Mouse (Mus musculus) G1E (cell line): ENCODE data around the gene 4931423N10Rik. TPM values are rescaled to one million over a fixed set of nuclear protein-coding genes. Genes with fewer than 3 reads are reported as not detected.

ENCODE experiments used
- ATAC-seq: 2 replicates; pipeline ENCODE4 v1.8.0; 2016; ENCODE audit warnings: mild to moderate bottlenecking; ENCODE audit not compliant: insufficient number of reproducible peaks, poor library complexity, low FRiP score, severe bottlenecking; ENCODE audit errors: extremely low read depth
- DNase-seq: peaks from one replicate; pipeline ENCODE4 v3.0.0; 2012; ENCODE audit warnings: low spot score
- H3K27me3 ChIP-seq: 2 replicates; pipeline ENCODE4 v1.6.1; 2012; ENCODE audit warnings: mild to moderate bottlenecking, low read length, inconsistent platforms; ENCODE audit not compliant: insufficient read depth
- H3K36me3 ChIP-seq: replicated peaks from 2 replicates; pipeline ENCODE3; 2012; ENCODE audit warnings: mild to moderate bottlenecking, inconsistent platforms
- H3K4me1 ChIP-seq: 2 replicates; pipeline ENCODE4 v1.6.1; 2012; ENCODE audit warnings: low read depth, low read length, inconsistent platforms, mixed read lengths; ENCODE audit not compliant: insufficient read depth
- H3K4me3 ChIP-seq: 2 replicates; pipeline ENCODE4 v1.5.1; 2012; ENCODE audit warnings: low read depth, mild to moderate bottlenecking, inconsistent platforms, low read length, moderate library complexity, mixed read lengths
- H3K9me3 ChIP-seq: replicated peaks from 2 replicates; pipeline ENCODE4 v1.6.1; 2012; ENCODE audit warnings: inconsistent platforms
- CTCF ChIP-seq: IDR thresholded peaks from 2 replicates; pipeline ENCODE4 v1.5.1; 2012; ENCODE audit warnings: low read depth, low read length, inconsistent platforms, mixed read lengths
- GATA1 ChIP-seq: IDR thresholded peaks from 2 replicates; pipeline ENCODE4 v1.6.1; 2012; ENCODE audit warnings: borderline replicate concordance, low read length, inconsistent platforms, mixed read lengths
- GATA2 ChIP-seq: IDR thresholded peaks from 2 replicates; pipeline ENCODE4 v1.6.1; 2012; ENCODE audit warnings: low read depth, low read length, inconsistent platforms, borderline replicate concordance
- POLR2AphosphoS5 ChIP-seq: IDR thresholded peaks from 2 replicates; pipeline ENCODE4 v1.6.1; 2012; ENCODE audit warnings: low read depth, low read length, inconsistent platforms; ENCODE audit not compliant: insufficient replicate concordance
- TAL1 ChIP-seq: conservative IDR thresholded peaks from 2 replicates; pipeline ENCODE4 v1.6.1; 2012; ENCODE audit warnings: low read depth, low read length, inconsistent platforms, mixed read lengths
- polyA plus RNA-seq: library from polyadenylated mRNA; stranded (reverse); fragments of >175 nt; gene quantifications from 2 replicates; pipeline ENCODE4 v1.2.3, GENCODE M21; 2012
- total RNA-seq, 2 experiments: library from RNA; stranded (forward) in 1 of 2; stranded (reverse) in 1 of 2; fragments of 200-1000 nt in 1 of 2; fragments of >200 nt in 1 of 2; fragmentation: Nextera tagmentation in 1 of 2; gene quantifications; 2 replicates each; pipeline ENCODE4 v1.2.3; 2014 to 2017

Gene 4931423N10Rik
- total RNA-seq (2014; fragmentation: Nextera tagmentation) (not detected in 2 replicates), total RNA-seq (2017) (0.16 and 0.29 TPM in 2 replicates), polyA plus RNA-seq (not detected in 2 replicates)

DNA sequence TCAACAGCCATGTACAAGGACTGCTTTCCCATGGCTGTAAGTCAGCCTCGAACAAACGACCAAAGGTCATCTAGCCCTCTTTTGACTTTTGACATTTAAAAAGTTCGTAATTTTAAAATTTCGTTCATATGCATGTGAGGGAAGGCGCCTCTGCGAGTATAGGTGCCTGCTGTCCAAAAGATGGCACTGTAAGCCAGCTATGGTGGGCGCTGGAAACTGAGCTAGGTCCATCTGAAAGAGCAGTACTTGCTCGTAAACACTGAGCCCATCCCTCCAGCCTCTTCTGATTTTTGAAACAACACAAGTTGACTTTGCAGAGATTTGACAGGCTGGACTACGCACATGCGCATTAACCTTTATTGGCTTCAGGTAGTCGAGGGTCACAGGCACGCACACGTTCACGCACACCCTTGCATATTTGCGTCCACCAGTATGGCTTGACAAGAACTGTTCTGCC, at the start of gene 4931423N10Rik:
4931423N10Rik (plus strand) TSS at position 407 of the 457 bp plus-strand sequence.
- no peaks in the 10 kb centered on the region for H3K4me1 ChIP-seq
- DNase-seq (no peak), ATAC-seq (no peak)
- H3K4me3 ChIP-seq: no peak within 1 kb of the TSS
- TF ChIP-seq GATA2: no peak
- TF ChIP-seq TAL1: no peak
- no peak for TF ChIP-seq POLR2AphosphoS5
- TF ChIP-seq CTCF: no peak
- peaks cover 9% of the 10 kb centered on the region for H3K27me3 ChIP-seq
- no peaks in the 10 kb centered on the region for H3K9me3 ChIP-seq
- H3K36me3 ChIP-seq: no peaks in the 10 kb centered on the region

DNA sequence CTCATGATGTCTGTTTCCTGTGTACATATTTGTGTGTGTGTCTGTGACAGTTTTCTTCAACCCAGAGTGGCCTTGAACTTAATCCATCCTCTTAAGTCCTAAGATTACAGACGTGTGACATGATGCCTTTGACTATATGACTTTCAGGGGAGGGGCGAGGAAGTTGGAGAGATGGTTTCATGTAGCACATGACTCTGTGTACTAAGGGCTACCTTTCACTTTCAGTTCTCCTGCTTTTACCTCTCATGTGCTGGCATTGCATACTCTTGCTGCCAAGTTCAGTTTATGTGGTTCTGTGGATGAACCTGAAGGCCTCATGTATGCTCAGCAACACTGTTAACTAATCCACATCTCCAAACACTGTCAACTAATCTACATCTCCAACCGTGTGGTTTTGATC, 35.0 kb upstream of the 4931423N10Rik start:
- DNase-seq: no peak
- TF ChIP-seq CTCF (no peak), GATA2 (no peak), TAL1 (no peak), GATA1 (no peak), POLR2AphosphoS5 (no peak)
- Histone ChIP-seq H3K9me3 (no peaks in the 10 kb centered on the region), H3K36me3 (peaks cover 80% of the 10 kb centered on the region), H3K27me3 (no peaks in the 10 kb centered on the region), H3K4me1 (no peaks in the 10 kb centered on the region), H3K4me3 (no peak overlapping the region)
- no peak for ATAC-seq

DNA sequence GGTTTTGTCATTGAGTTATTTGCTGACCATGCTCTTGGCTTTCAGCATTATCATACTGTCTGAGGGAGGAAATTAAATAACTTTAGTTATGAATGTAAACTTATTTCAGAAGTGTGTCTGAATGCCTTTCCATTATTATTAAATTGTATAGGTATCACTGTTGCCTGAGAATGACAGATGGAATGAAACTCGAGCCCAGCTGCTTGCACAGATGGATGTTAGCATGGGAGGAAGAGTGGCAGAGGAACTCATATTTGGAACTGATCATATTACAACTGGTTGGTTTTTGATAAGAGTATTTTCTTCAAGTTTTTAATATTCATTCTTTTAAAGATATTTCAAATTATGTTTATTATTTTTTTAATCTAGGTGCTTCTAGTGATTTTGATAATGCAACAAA, 12.9 kb upstream of the 4931423N10Rik start:
- Histone ChIP-seq H3K36me3 (peaks cover 65% of the 10 kb centered on the region), H3K27me3 (no peaks in the 10 kb centered on the region)

DNA sequence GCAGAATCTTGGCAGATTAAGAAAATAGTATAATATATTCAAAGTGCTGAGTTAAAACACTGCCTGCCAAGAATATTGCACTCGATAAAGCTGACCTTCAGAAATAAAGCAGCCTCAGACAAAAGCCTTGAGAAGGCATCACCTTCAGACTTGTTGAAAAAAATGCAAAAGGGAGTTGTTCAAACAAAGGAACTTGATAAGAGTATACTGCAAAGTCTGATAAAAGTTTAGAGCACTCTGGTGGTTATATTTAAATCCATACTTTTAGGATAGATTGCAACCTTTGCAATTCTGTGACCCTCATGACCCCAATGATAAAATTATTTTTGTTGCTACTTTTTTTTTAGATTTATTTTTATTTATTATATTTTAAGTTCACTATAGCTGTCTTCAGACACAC, 6.2 kb upstream of the 4931423N10Rik start:
- no peak overlapping the region for H3K4me3 ChIP-seq
- no peaks in the 10 kb centered on the region for H3K9me3 ChIP-seq
- ATAC-seq (no peak), DNase-seq (no peak)
- H3K36me3 ChIP-seq: peaks cover 33% of the 10 kb centered on the region
- no peaks in the 10 kb centered on the region; the same call in 1 of the 2 replicates for H3K4me1 ChIP-seq
- TF ChIP-seq CTCF (no peak), GATA1 (no peak), POLR2AphosphoS5 (no peak), TAL1 (no peak)
- H3K27me3 ChIP-seq: no peaks in the 10 kb centered on the region

More for the DNA sequence above, 12.9 kb upstream of the 4931423N10Rik start:
- Histone ChIP-seq H3K4me3 (no peak overlapping the region), H3K9me3 (no peaks in the 10 kb centered on the region), H3K4me1 (no peaks in the 10 kb centered on the region)
- ATAC-seq (no peak), DNase-seq (no peak)
- TF ChIP-seq TAL1 (no peak), GATA1 (no peak), POLR2AphosphoS5 (no peak), CTCF (no peak), GATA2 (no peak)

DNA sequence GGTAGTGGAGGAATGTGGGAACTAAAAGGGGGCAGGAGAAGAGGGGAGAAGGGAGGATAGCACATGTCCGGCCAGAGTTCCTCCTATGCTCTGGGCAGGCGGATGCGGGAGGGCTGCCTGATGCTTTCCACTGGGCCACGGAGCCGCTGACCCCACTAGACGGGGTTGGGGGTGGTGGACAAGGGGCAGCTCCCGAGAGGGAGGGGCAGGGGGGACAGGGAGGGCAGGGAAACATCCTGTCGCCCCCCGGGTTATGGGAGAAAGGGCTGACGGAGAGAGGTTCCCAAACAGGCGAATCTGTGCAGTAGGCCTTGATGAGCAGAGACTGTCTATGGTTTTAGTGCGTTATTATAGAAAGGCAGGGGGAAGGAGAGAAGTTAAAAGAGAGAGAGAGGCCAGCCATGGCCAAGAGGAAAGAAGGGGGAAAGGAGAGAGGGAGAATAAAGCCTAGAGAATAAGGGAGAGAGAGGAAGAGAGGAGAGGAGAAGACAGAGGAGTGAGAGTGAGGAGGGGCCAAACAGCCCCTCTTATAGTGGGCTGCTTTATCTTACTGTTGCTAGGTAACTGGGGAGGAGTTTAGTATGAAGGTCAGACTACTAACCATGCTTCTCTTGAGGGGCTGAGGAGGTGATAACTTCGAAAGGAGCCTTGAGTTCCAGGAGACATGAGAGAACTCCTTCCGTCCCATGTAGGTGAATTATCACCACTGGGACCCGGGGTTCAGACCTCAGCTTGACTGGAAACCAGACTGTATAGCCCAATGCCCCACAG, 4.2 kb upstream of the 4931423N10Rik start:
- DNase-seq (no peak), ATAC-seq (no peak)
- no peak for TF ChIP-seq GATA2
- no peak for TF ChIP-seq POLR2AphosphoS5
- TF ChIP-seq TAL1: no peak
- no peak for TF ChIP-seq GATA1
- no peak for TF ChIP-seq CTCF
- Histone ChIP-seq H3K4me1 (no peaks in the 10 kb centered on the region; the same call in 1 of the 2 replicates), H3K27me3 (peaks cover 4% of the 10 kb centered on the region), H3K4me3 (no peak overlapping the region), H3K36me3 (peaks cover 26% of the 10 kb centered on the region), H3K9me3 (no peaks in the 10 kb centered on the region)

DNA sequence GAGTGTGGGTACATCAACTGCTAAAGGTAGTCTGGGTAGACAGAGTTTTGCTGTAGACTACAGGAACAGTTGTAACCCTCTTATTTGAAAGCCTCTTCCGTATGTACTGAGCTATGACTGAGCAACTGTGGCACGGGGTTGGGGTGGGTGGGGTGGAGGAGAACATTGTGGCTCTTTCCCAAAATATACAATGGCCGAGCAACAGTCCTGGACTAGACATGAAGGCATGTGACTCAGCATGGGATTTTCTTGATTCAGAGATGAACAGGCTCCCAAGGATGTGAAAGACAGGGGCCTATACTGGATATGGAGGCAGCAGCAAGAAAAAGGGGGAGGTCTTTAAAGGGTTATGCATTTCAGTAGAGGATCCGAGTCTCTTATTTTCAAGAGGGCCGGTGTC, 6.4 kb downstream of the 4931423N10Rik start:
- no peaks in the 10 kb centered on the region for H3K4me1 ChIP-seq
- no peaks in the 10 kb centered on the region for H3K9me3 ChIP-seq
- DNase-seq: no peak
- H3K27me3 ChIP-seq: peaks cover 14% of the 10 kb centered on the region; the same call in 1 of the 2 replicates
- no peak overlapping the region for H3K4me3 ChIP-seq
- no peaks in the 10 kb centered on the region for H3K36me3 ChIP-seq
- TF ChIP-seq POLR2AphosphoS5 (no peak), TAL1 (no peak), GATA1 (no peak), CTCF (no peak), GATA2 (no peak)
- ATAC-seq: no peak
